Mouse (Mus musculus): ENCODE data around the gene Yod1.

Gene Yod1

GRCm38 (mm10) chr1:130732706-130733658, 15.9 kb downstream of the Yod1 start:
- DNase-seq, result no peak

DNA sequence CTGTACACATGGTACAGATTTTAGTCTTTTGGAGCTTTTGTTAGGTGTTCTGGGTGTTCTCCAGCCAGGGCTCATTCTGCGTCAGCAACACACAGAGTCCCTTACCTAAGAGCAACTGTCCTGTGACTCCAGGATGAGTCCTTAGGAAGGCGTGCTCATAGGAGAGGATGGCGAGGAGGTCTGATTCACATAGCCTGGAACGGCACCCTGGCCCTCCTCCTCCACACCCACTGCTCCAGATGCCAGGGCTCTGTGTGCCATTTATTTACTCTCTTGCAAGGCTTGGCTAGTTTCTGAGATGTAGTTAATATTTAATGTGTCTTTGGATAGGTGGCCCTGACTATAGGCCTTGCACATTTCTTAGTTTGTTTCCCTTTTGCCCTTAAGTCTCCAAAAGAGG, 16.5 kb downstream of the Yod1 start:
- no peak for DNase-seq

DNA sequence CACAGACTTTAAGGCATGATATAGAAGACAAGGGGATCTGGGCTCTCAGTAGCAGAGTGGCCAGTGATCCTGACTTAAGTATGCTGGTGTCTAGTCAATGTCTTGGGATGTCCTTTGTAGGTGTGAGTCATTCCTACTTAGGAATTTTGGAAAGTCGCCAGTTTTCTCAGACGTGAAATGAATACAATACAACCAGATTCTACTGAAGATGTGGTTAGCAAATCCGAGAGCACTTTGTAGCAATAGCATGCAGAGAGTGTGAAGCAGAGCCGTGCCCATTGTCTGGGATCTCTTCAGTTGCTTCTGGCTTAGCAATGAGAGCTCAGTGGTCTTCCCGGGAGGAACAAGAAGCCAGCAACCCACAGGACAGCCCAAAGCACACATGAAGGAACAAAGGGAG, 17.3 kb downstream of the Yod1 start:
- no peak for DNase-seq

- DNase-seq, result no peak
Observed at GRCm38 (mm10) chr1:130734852-130735251, 17.7 kb downstream of the Yod1 start.

GRCm38 (mm10) chr1:130737411-130737881, 20.3 kb downstream of the Yod1 start:
- no peak for DNase-seq

- no peak for DNase-seq
Observed at GRCm38 (mm10) chr1:130737916-130738315, 20.8 kb downstream of the Yod1 start.

- no peak for DNase-seq
Observed at GRCm38 (mm10) chr1:130738551-130739106, 21.5 kb downstream of the Yod1 start.

DNA sequence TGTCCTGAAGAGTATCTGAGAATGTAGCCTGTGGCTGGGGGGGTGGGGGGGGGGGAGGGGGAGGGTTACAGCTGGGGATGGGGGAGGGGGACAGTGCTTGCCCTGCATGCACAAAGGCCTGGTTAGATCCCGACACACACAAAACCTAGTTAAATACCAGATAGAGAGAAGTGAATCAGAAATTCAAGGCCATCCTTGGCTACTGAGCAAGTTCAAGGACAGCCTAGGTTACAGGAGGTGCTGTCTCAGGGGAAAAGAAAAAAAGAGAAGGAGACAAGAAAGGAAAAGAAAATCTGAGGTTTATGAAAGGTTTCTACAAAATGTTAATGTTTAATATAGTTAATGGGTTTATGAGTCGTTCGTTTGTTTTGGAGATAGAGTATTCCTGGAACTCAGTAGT, 22.5 kb downstream of the Yod1 start:
- no peak for DNase-seq

GRCm38 (mm10) chr1:130740227-130740648, 23.1 kb downstream of the Yod1 start:
- peak; percentile 62 for DNase-seq

- DNase-seq, result no peak
Observed at GRCm38 (mm10) chr1:130740781-130741720, 23.9 kb downstream of the Yod1 start.

DNA sequence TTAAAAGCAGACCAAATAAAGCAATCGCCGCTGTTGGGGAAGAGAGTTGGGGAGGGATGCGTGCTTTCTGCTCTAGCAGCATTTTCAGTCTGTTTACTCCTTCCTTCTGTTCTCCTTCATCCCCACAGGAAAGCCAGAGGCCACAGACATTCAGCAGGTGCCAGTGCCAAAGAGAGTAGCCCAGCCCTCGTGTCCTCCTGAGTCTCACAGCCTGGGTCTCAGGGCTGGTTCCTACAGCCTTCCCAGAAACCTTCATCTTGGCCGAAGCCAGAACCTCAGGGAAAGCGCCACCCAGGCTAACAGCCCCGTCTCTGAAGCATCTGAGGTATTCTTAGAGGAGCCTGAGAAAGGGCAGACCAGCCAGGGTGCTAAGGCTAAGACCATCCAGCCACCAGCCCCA, 25.1 kb downstream of the Yod1 start:
- DNase-seq, result no peak

GRCm38 (mm10) chr1:130743775-130744174, 26.6 kb downstream of the Yod1 start:
- no peak for DNase-seq

DNA sequence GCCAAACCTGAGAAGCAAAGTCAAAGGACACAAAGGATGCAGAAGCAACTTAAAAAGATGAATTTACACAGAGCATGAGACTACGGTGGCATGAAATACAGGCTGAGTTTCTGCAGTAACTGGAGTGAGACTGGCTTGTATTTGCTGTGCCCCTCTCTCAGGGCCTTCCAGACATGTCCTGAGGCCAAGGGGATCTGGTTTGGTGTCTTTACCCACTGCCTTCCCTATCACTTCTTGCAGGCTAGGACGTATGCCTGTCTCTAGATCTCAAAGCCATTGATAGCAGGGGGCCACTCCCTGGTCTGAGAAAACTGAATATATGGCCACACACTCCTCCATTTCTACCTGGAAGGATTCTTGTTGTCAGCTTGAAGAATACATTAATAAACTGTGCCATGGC, 27.1 kb downstream of the Yod1 start:
- DNase-seq, result no peak

DNA sequence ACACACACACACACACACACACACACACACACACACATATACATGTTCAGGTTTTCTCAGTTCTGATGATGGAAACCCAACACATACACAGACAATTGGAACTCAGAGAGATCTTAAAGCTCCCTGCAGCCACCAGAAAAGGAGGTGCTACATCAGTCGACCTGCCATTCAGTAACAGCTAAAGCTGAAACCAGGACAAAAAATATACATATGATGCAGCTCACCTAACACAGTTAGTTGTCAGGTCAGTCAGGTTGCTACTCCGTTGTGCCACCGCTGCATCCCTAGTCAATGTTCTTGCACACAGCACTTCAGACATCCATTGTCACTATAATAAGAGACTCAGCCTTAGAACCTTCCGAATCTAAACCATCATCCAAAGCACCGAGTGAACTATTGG, 27.8 kb downstream of the Yod1 start:
- DNase-seq, result no peak

- DNase-seq, result no peak
Observed at GRCm38 (mm10) chr1:130745591-130745990, 28.5 kb downstream of the Yod1 start.

DNA sequence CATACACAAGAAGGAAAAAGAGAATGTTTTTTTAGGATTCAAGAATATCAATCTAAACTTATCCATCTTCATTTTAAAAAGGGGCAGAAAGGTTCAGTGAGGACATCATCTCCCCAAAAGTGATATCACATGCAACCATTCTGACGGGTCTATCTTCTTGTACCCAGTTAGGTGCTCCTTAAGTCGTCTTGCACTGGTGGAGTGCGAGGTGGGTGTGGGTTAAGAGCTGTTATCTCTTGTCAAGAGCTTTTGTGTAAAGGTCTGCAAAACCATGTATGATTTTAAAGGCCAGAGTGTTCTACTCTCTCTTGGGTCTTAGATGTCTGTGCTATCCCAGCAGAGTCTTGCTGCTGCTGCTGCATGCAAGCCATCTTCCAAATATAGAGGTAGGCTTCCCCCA, 29.7 kb downstream of the Yod1 start:
- no peak for DNase-seq

GRCm38 (mm10) chr1:130759689-130760088, 42.6 kb downstream of the Yod1 start:
- no peak for DNase-seq

DNA sequence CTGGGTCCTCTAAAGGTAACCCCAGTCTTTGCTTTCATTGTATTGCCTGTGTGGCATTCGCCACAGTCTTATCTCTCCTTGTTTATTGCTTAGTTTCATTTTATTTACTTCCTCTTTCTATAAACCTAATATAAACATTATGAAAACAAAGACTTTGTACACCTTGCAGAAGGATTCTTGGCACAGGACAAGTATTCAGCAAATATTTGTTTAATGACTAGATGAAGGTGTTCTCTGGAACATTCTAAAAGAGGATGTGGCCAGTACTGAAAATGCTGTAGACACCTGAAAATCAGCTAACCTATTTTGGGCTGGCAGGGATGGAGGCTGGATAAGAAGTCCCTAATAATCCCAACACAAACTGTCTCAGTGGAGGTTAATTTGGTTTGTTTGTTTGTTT, 44.5 kb downstream of the Yod1 start:
- DNase-seq, result no peak

- DNase-seq, result no peak
Observed at GRCm38 (mm10) chr1:130762045-130762760, 45.1 kb downstream of the Yod1 start.

DNA sequence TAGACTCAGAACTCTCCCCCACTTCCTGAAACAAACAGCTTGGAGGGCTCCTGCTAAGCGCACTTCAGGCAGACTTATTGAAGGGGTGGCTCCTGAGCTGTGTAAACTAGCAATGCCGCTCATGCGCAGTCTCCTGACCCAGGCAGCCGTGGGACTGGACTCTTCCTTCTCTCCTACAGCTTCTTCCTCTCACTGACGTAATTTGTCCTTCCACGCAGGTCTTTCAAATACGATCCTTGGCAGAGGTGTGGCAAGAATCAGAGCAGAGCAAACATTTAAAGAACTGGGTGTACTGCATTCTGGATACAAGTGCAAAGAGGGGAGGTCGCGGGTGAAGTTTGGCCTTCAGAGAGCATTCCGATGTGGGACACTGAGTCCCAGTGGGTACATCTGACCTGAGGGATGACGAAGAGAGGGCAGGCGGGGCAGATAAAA, 46.9 kb downstream of the Yod1 start:
- no peak for DNase-seq

GRCm38 (mm10) chr1:130767066-130767465, 49.9 kb downstream of the Yod1 start:
- DNase-seq, result no peak

GRCm38 (mm10) chr1:130769925-130770324, 52.8 kb downstream of the Yod1 start:
- DNase-seq, result no peak
